Mouse (Mus musculus) hindbrain, embryonic 16.5 days (tissue): ENCODE results near the gene Zpbp2. TPM values are rescaled to one million over a fixed set of nuclear protein-coding genes. Genes with fewer than 3 reads are reported as not detected.
A peak's percentile ranks its signal among the peaks of the same experiment; 100 is the strongest.

Experiments
- ATAC-seq: fragments of 200-750 bp; cut with Nextera tagmentation; 2 replicates; pipeline ENCODE4 v1.8.0; 2017; ENCODE audit warnings: moderate TSS enrichment, moderate library complexity
- H3K27ac ChIP-seq: fragments of 300-500 bp; sonication (generic); 2 replicates; pipeline ENCODE4 v1.5.1; 2014; ENCODE audit warnings: low read depth, mild to moderate bottlenecking, control low read depth, low read length, moderate library complexity
- H3K27me3 ChIP-seq: fragments of 300-500 bp; sonication (generic); replicated peaks from 2 replicates; pipeline ENCODE4 v1.6.1; 2014; ENCODE audit warnings: low read length; ENCODE audit not compliant: control insufficient read depth, insufficient read depth
- H3K36me3 ChIP-seq: fragments of 300-500 bp; sonication (generic); 2 replicates; pipeline ENCODE4 v1.6.1; 2014; ENCODE audit warnings: mild to moderate bottlenecking, low read length, moderate library complexity, mixed read lengths; ENCODE audit not compliant: control insufficient read depth, insufficient read depth
- H3K4me1 ChIP-seq: fragments of 300-500 bp; sonication (generic); 2 replicates; pipeline ENCODE4 v1.6.1; 2014; ENCODE audit warnings: low read depth, low read length; ENCODE audit not compliant: control insufficient read depth, insufficient read depth
- H3K4me2 ChIP-seq: fragments of 300-500 bp; sonication (generic); 2 replicates; pipeline ENCODE4 v1.6.1; 2014; ENCODE audit warnings: mild to moderate bottlenecking, low read length, control low read depth, moderate library complexity
- H3K4me3 ChIP-seq: fragments of 300-500 bp; sonication (generic); 2 replicates; pipeline ENCODE4 v1.5.1; 2014; ENCODE audit warnings: mild to moderate bottlenecking, low read length, control low read depth, moderate library complexity
- H3K9ac ChIP-seq: fragments of 300-500 bp; sonication (generic); 2 replicates; pipeline ENCODE4 v1.6.1; 2014; ENCODE audit warnings: low read depth, mild to moderate bottlenecking, control low read depth, low read length, moderate library complexity
- H3K9me3 ChIP-seq: fragments of 300-500 bp; sonication (generic); 2 replicates; pipeline ENCODE4 v1.6.1; 2014; ENCODE audit warnings: mild to moderate bottlenecking, low read length, moderate library complexity; ENCODE audit not compliant: control insufficient read depth
- whole genome bisulfite sequencing: fragments of 180-500 bp; shearing (Covaris S2); extraction: QIAGEN DNeasy Blood & Tissue Kit; methylation state at CpG from one replicate; pipeline ENCODE4 v1.1.7; 2014; 5-methylcytosine and 5-hydroxymethylcytosine counted together
- polyA plus RNA-seq: library from polyadenylated mRNA; unstranded; fragments of >200 nt; fragmentation: Nextera tagmentation; extraction: Ambion mirVana; gene quantifications from 2 replicates; pipeline ENCODE4 v1.2.1, GENCODE M21; 2015

Gene Zpbp2
- polyA plus RNA-seq, 1 experiment from 2014 or later, result 0.11 TPM

- 0 out of 2 replicates have a peak, but pooled peaks cover 2% of the 10 kb centered on the region for H3K9me3 ChIP-seq
- H3K4me2 ChIP-seq, result no peak overlapping the region
- no peaks in the 10 kb centered on the region for H3K4me1 ChIP-seq
- no peak for ATAC-seq
- H3K27ac ChIP-seq, result no peak overlapping the region
- peaks cover 9% of the 10 kb centered on the region for H3K27me3 ChIP-seq
- no peaks in the 10 kb centered on the region for H3K36me3 ChIP-seq
- H3K9ac ChIP-seq, result no peak overlapping the region
- no peak overlapping the region for H3K4me3 ChIP-seq
Observed at GRCm38 (mm10) chr11:98537480-98538034, 13.3 kb upstream of the Zpbp2 start.

- H3K27me3 ChIP-seq, result peaks cover 14% of the 10 kb centered on the region
- no peak overlapping the region for H3K27ac ChIP-seq
- H3K4me2 ChIP-seq, result no peak overlapping the region
- ATAC-seq, result no peak
- WGBS, result 77% methylated on average over 5 of the region's 5 CpGs
- peaks cover 1% of the 10 kb centered on the region for H3K4me1 ChIP-seq
- no peaks in the 10 kb centered on the region for H3K36me3 ChIP-seq
- H3K9me3 ChIP-seq, result 0 out of 2 replicates have a peak, but pooled peaks cover 2% of the 10 kb centered on the region
- H3K4me3 ChIP-seq, result no peak overlapping the region
- H3K9ac ChIP-seq, result no peak overlapping the region
Observed at GRCm38 (mm10) chr11:98540319-98540718, 10.6 kb upstream of the Zpbp2 start.

- H3K4me3 ChIP-seq, result no peak overlapping the region
- no peaks in the 10 kb centered on the region for H3K36me3 ChIP-seq
- peaks cover 7% of the 10 kb centered on the region for H3K4me1 ChIP-seq
- peaks cover 36% of the 10 kb centered on the region for H3K27me3 ChIP-seq
- 0 out of 2 replicates have a peak, but pooled peaks cover 2% of the 10 kb centered on the region for H3K9me3 ChIP-seq
- no peak for ATAC-seq
- H3K4me2 ChIP-seq, result no peak overlapping the region
- no peak overlapping the region for H3K9ac ChIP-seq
- no peak overlapping the region for H3K27ac ChIP-seq
- WGBS, result 78% methylated on average over 8 of the region's 8 CpGs
Observed at GRCm38 (mm10) chr11:98542553-98542952, 8.3 kb upstream of the Zpbp2 start.

- Histone ChIP-seq H3K27ac (no peak overlapping the region), H3K9me3 (0 out of 2 replicates have a peak, but pooled peaks cover 2% of the 10 kb centered on the region), H3K36me3 (no peaks in the 10 kb centered on the region), H3K4me3 (no peak overlapping the region), H3K4me2 (no peak overlapping the region), H3K27me3 (peaks cover 44% of the 10 kb centered on the region), H3K9ac (no peak overlapping the region), H3K4me1 (peaks cover 7% of the 10 kb centered on the region)
- 82% methylated on average over 1 of the region's 1 CpGs for WGBS
- no peak for ATAC-seq
Observed at GRCm38 (mm10) chr11:98543414-98543813, 7.5 kb upstream of the Zpbp2 start.

- Histone ChIP-seq H3K27ac (no peak overlapping the region), H3K4me3 (peak overlapping the region; percentile 44), H3K4me1 (peaks cover 7% of the 10 kb centered on the region), H3K9ac (peak overlapping the region; percentile 51), H3K4me2 (peak overlapping the region; percentile 77), H3K9me3 (0 out of 2 replicates have a peak, but pooled peaks cover 2% of the 10 kb centered on the region), H3K36me3 (no peaks in the 10 kb centered on the region), H3K27me3 (peaks cover 54% of the 10 kb centered on the region)
- 5% methylated on average over 16 of the region's 16 CpGs for WGBS
- ATAC-seq, result no peak
Observed at GRCm38 (mm10) chr11:98544890-98545677, 5.8 kb upstream of the Zpbp2 start.

- peaks cover 56% of the 10 kb centered on the region for H3K27me3 ChIP-seq
- WGBS, result under 1% methylated on average over 58 of the region's 58 CpGs
- H3K27ac ChIP-seq, result no peak within 1 kb of the TSS
- ATAC-seq, result no peak
- H3K36me3 ChIP-seq, result no peaks in the 10 kb centered on the region
- H3K4me3 ChIP-seq, result peak within 1 kb of the TSS; percentile 44
- H3K4me1 ChIP-seq, result peaks cover 11% of the 10 kb centered on the region
- H3K9ac ChIP-seq, result peak within 1 kb of the TSS; percentile 51
- peak within 1 kb of the TSS; percentile 77 for H3K4me2 ChIP-seq
- no peaks in the 10 kb centered on the region for H3K9me3 ChIP-seq
Observed at GRCm38 (mm10) chr11:98545711-98546231, 5.1 kb upstream of the Zpbp2 start, which contains the start of gene Ikzf3. Ikzf3 (minus strand) TSS chr11:98546031.

- H3K36me3 ChIP-seq, result no peaks in the 10 kb centered on the region
- no peak for ATAC-seq
Observed at GRCm38 (mm10) chr11:98546529-98547307, 4.2 kb upstream of the Zpbp2 start.

GRCm38 (mm10) chr11:98547308-98547693 is 3.6 kb upstream of the Zpbp2 start:
- Histone ChIP-seq H3K27me3 (peaks cover 47% of the 10 kb centered on the region), H3K36me3 (no peaks in the 10 kb centered on the region), H3K4me1 (peaks cover 14% of the 10 kb centered on the region), H3K4me2 (no peak overlapping the region), H3K4me3 (no peak overlapping the region), H3K9ac (no peak overlapping the region), H3K27ac (no peak overlapping the region), H3K9me3 (no peaks in the 10 kb centered on the region)
- ATAC-seq, result no peak
- 56% methylated on average over 3 of the region's 3 CpGs for WGBS

More at GRCm38 (mm10) chr11:98546529-98547307, 4.2 kb upstream of the Zpbp2 start:
- Histone ChIP-seq H3K9ac (no peak overlapping the region), H3K4me1 (peaks cover 14% of the 10 kb centered on the region), H3K9me3 (no peaks in the 10 kb centered on the region), H3K27me3 (peaks cover 50% of the 10 kb centered on the region), H3K4me3 (no peak overlapping the region), H3K27ac (no peak overlapping the region), H3K4me2 (no peak overlapping the region)
- 43% methylated on average over 12 of the region's 12 CpGs for WGBS
